Mouse (Mus musculus) myocyte (in vitro differentiated cells): ENCODE measurements around the gene Rhoa. TPM values are rescaled to one million over a fixed set of nuclear protein-coding genes. Genes with fewer than 3 reads are reported as not detected.
"Not testable (repeated sequence)": the region's sequence is repeated elsewhere in the genome, so short reads cannot be mapped to it uniquely, and the experiment has no call there.

Experiments
- H3K27me3 ChIP-seq: one replicate; pipeline ENCODE4 v1.6.1; 2011; ENCODE audit not compliant: control insufficient read depth, insufficient read depth, insufficient read length
- H3K36me3 ChIP-seq: one replicate; pipeline ENCODE4 v1.6.1; 2011; ENCODE audit not compliant: control insufficient read depth, insufficient read depth
- H3K4me2 ChIP-seq: one replicate; pipeline ENCODE4 v1.6.1; 2011; ENCODE audit warnings: low read depth, control low read depth
- H3K4me3 ChIP-seq: one replicate; pipeline ENCODE4 v1.5.1; 2011; ENCODE audit warnings: mild to moderate bottlenecking, control low read depth, moderate library complexity
- H3K79me2 ChIP-seq: one replicate; pipeline ENCODE4 v1.6.1; 2011; ENCODE audit not compliant: control insufficient read depth, insufficient read depth
- H3ac ChIP-seq: one replicate; pipeline ENCODE4 v1.6.1; 2011; ENCODE audit not compliant: control insufficient read depth, insufficient read length
- CEBPB ChIP-seq: IDR thresholded peaks from 2 replicates; pipeline ENCODE4 v1.6.1; 2011; ENCODE audit warnings: mild to moderate bottlenecking, moderate library complexity; ENCODE audit not compliant: poor library complexity, insufficient read depth, severe bottlenecking
- E2F4 ChIP-seq: IDR thresholded peaks from one replicate; pipeline ENCODE4 v1.6.1; 2011; ENCODE audit warnings: mild to moderate bottlenecking, control low read depth, moderate library complexity; ENCODE audit not compliant: insufficient read depth
- MAX ChIP-seq: IDR thresholded peaks from one replicate; pipeline ENCODE4 v1.6.1; 2011; ENCODE audit warnings: low read depth, mild to moderate bottlenecking, control low read depth
- MYOD1 ChIP-seq, 3 experiments: IDR thresholded peaks; one replicate each; pipeline ENCODE4 v1.6.1; 2011; ENCODE audit warnings: control low read depth in 2 of 3, low read depth in 2 of 3, mild to moderate bottlenecking in 2 of 3, moderate library complexity in 1 of 3; ENCODE audit not compliant: insufficient read length in 2 of 3, control insufficient read depth in 1 of 3
- MYOG ChIP-seq, 3 experiments: IDR thresholded peaks; one replicate each; pipeline ENCODE4 v1.6.1; 2011; ENCODE audit warnings: control low read depth in 2 of 3, low read depth in 2 of 3, mild to moderate bottlenecking in 2 of 3; ENCODE audit not compliant: insufficient read length in 2 of 3, control insufficient read depth in 1 of 3, insufficient read depth in 1 of 3
- POLR2A ChIP-seq: IDR thresholded peaks from one replicate; pipeline ENCODE4 v1.6.1; 2011; ENCODE audit warnings: low read depth, mild to moderate bottlenecking, control low read depth, moderate library complexity; ENCODE audit not compliant: insufficient read length
- POLR2AphosphoS2 ChIP-seq: IDR thresholded peaks from one replicate; pipeline ENCODE4 v1.6.1; 2011; ENCODE audit warnings: low read depth, control low read depth; ENCODE audit not compliant: insufficient read length
- REST ChIP-seq: IDR thresholded peaks from one replicate; pipeline ENCODE4 v1.6.1; 2011; ENCODE audit warnings: mild to moderate bottlenecking, control low read depth, moderate library complexity; ENCODE audit not compliant: insufficient read depth, insufficient read length
- SRF ChIP-seq: IDR thresholded peaks from one replicate; pipeline ENCODE4 v1.6.1; 2011; ENCODE audit warnings: low read depth; ENCODE audit not compliant: control insufficient read depth, insufficient read length
- TCF12 ChIP-seq: IDR thresholded peaks from one replicate; pipeline ENCODE4 v1.6.1; 2011; ENCODE audit warnings: mild to moderate bottlenecking, control low read depth; ENCODE audit not compliant: poor library complexity, insufficient read depth, severe bottlenecking
- TCF3 ChIP-seq: IDR thresholded peaks from one replicate; pipeline ENCODE4 v1.6.1; 2011; ENCODE audit warnings: low read depth, control low read depth; ENCODE audit not compliant: insufficient read length
- USF1 ChIP-seq: IDR thresholded peaks from one replicate; pipeline ENCODE4 v1.6.1; 2011; ENCODE audit warnings: low read depth, mild to moderate bottlenecking, control low read depth, moderate library complexity
- polyA plus RNA-seq: library from polyadenylated mRNA; unstranded; fragments of >200 nt; fragmentation: generic; extraction: Trizol; gene quantifications from one replicate; pipeline ENCODE4 v1.2.1, GENCODE M21; 2012; ENCODE audit warnings: missing spikeins

Rhoa gene
- polyA plus RNA-seq, 1 experiment: 306 TPM

- H3K36me3 ChIP-seq: no peaks in the 10 kb centered on the region
- H3K4me2 ChIP-seq: no peak overlapping the region
- no peak overlapping the region for H3ac ChIP-seq
- H3K27me3 ChIP-seq: no peaks in the 10 kb centered on the region
- H3K4me3 ChIP-seq: no peak overlapping the region
- TF ChIP-seq USF1 (no peak), POLR2AphosphoS2 (no peak), SRF (no peak), REST (no peak), TCF12 (no peak), CEBPB (no peak), E2F4 (no peak), POLR2A (no peak), MYOG (IDR thresholded peaks at IDR 0.05; ENCODE audit: control insufficient read depth in 1 of 3, insufficient read depth in 1 of 3, insufficient read length in 2 of 3, low read depth in 2 of 3) (no peak), MAX (no peak), TCF3 (no peak), MYOD1 (IDR thresholded peaks at IDR 0.05; ENCODE audit: control insufficient read depth in 1 of 3, insufficient read length in 2 of 3, low read depth in 2 of 3) (no peak)
- H3K79me2 ChIP-seq: peaks cover 6% of the 10 kb centered on the region
Measured at GRCm38 (mm10) chr9:108267691-108268090, 38.2 kb upstream of the Rhoa start.

- H3K79me2 ChIP-seq, H3K4me3 ChIP-seq, H3ac ChIP-seq, H3K4me2 ChIP-seq, H3K27me3 ChIP-seq, H3K36me3 ChIP-seq: not testable (repeated sequence)
Measured at GRCm38 (mm10) chr9:108268701-108269100, 37.2 kb upstream of the Rhoa start.

GRCm38 (mm10) chr9:108271941-108272340, 34.0 kb upstream of the Rhoa start:
- H3K4me3 ChIP-seq: no peak overlapping the region
- H3K27me3 ChIP-seq: no peaks in the 10 kb centered on the region
- no peaks in the 10 kb centered on the region for H3K36me3 ChIP-seq
- no peak overlapping the region for H3ac ChIP-seq
- H3K79me2 ChIP-seq: no peaks in the 10 kb centered on the region
- no peak for TF ChIP-seq MAX
- TF ChIP-seq POLR2A: no peak
- TF ChIP-seq E2F4: no peak
- TF ChIP-seq MYOD1 (IDR thresholded peaks at IDR 0.05; ENCODE audit: control insufficient read depth in 1 of 3, insufficient read length in 2 of 3, low read depth in 2 of 3): no peak
- TF ChIP-seq REST: no peak
- TF ChIP-seq USF1: no peak
- no peak for TF ChIP-seq CEBPB
- TF ChIP-seq SRF: no peak
- TF ChIP-seq TCF12: no peak
- TF ChIP-seq POLR2AphosphoS2: no peak
- TF ChIP-seq TCF3: no peak
- TF ChIP-seq MYOG (IDR thresholded peaks at IDR 0.05; ENCODE audit: control insufficient read depth in 1 of 3, insufficient read depth in 1 of 3, insufficient read length in 2 of 3, low read depth in 2 of 3): no peak
- no peak overlapping the region for H3K4me2 ChIP-seq

GRCm38 (mm10) chr9:108272691-108273090, 33.2 kb upstream of the Rhoa start:
- Histone ChIP-seq H3K79me2 (no peaks in the 10 kb centered on the region), H3K27me3 (no peaks in the 10 kb centered on the region), H3K36me3 (no peaks in the 10 kb centered on the region), H3K4me3 (no peak overlapping the region), H3K4me2 (no peak overlapping the region), H3ac (no peak overlapping the region)
- no peak for TF ChIP-seq SRF
- no peak for TF ChIP-seq TCF12
- TF ChIP-seq POLR2A: no peak
- no peak for TF ChIP-seq MAX
- no peak for TF ChIP-seq USF1
- TF ChIP-seq REST: no peak
- no peak for TF ChIP-seq E2F4
- peak in 2 of 3 experiments; percentile 30 to 65 for TF ChIP-seq MYOD1 (IDR thresholded peaks at IDR 0.05; ENCODE audit: control insufficient read depth in 1 of 3, insufficient read length in 2 of 3, low read depth in 2 of 3)
- no peak for TF ChIP-seq POLR2AphosphoS2
- TF ChIP-seq TCF3: no peak
- TF ChIP-seq MYOG (IDR thresholded peaks at IDR 0.05; ENCODE audit: control insufficient read depth in 1 of 3, insufficient read depth in 1 of 3, insufficient read length in 2 of 3, low read depth in 2 of 3): peak in 1 of 3 experiments; percentile 56
- no peak for TF ChIP-seq CEBPB

GRCm38 (mm10) chr9:108273485-108273884, 32.4 kb upstream of the Rhoa start:
- Histone ChIP-seq H3K79me2 (no peaks in the 10 kb centered on the region), H3K4me3 (no peak overlapping the region), H3K4me2 (no peak overlapping the region), H3K27me3 (no peaks in the 10 kb centered on the region), H3K36me3 (no peaks in the 10 kb centered on the region), H3ac (no peak overlapping the region)
- no peak for TF ChIP-seq USF1
- TF ChIP-seq CEBPB: no peak
- no peak for TF ChIP-seq POLR2AphosphoS2
- no peak for TF ChIP-seq MYOD1 (IDR thresholded peaks at IDR 0.05; ENCODE audit: control insufficient read depth in 1 of 3, insufficient read length in 2 of 3, low read depth in 2 of 3)
- TF ChIP-seq POLR2A: no peak
- no peak for TF ChIP-seq MYOG (IDR thresholded peaks at IDR 0.05; ENCODE audit: control insufficient read depth in 1 of 3, insufficient read depth in 1 of 3, insufficient read length in 2 of 3, low read depth in 2 of 3)
- no peak for TF ChIP-seq SRF
- TF ChIP-seq MAX: no peak
- no peak for TF ChIP-seq TCF3
- TF ChIP-seq E2F4: no peak
- no peak for TF ChIP-seq TCF12
- no peak for TF ChIP-seq REST
